Mouse (Mus musculus): ENCODE data around the gene Ifngr1.

DNA sequence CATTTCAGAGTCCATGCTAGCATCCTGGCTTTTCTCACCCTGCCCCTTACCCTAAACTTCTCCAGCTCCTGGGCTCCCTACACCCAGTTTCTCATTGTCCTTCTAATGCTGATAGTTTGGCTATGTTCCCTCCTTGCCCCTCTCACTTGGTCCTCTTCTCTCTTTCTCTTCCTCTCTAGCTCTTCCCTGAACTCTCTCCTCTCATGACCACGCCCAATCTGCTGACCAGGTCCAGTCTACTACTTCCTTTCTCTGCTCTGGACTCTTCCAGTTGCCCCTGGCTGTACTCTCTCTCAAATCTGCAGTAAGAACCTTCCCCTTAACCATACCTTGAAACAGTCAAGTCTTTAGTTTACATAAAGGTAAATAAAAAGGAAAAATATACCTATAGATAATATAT lies 43.7 kb upstream of the Ifngr1 start:
- TF ChIP-seq CTCF (IDR thresholded peaks at IDR 0.05; ENCODE audit: low read depth) (no peak), EP300 (IDR thresholded peaks at IDR 0.05; ENCODE audit: low read depth) (no peak)

Data from heart, postnatal 0 days (tissue).